Mouse (Mus musculus): ENCODE data around the gene Rusc2.

- TF ChIP-seq CTCF (IDR thresholded peaks at IDR 0.05; ENCODE audit: control insufficient read depth, insufficient read depth, low read length) (no peak), POLR2A (IDR thresholded peaks at IDR 0.05; ENCODE audit: borderline replicate concordance, control insufficient read depth, low read depth, low read length) (no peak)
These were observed 75.3 kb downstream of the Rusc2 start for GRCm38 (mm10) chr4:43457124-43457523.
